Mouse (Mus musculus) embryonic facial prominence, embryonic 14.5 days (tissue): ENCODE measurements around the gene Fcor. TPM values are rescaled to one million over a fixed set of nuclear protein-coding genes. Genes with fewer than 3 reads are reported as not detected.

ENCODE experiments used
- ATAC-seq: fragments of 200-750 bp; cut with Nextera tagmentation; 2 replicates; pipeline ENCODE4 v1.8.0; 2017; ENCODE audit warnings: low read depth, moderate number of reproducible peaks, moderate TSS enrichment
- DNase-seq: peaks from one replicate; pipeline ENCODE4 v3.0.0-alpha.2; 2015; ENCODE audit warnings: low spot score
- H3K27ac ChIP-seq: fragments of 300-500 bp; sonication (generic); replicated peaks from 2 replicates; pipeline ENCODE4 v1.5.1; 2014; ENCODE audit warnings: low read depth, mild to moderate bottlenecking, low read length, moderate library complexity
- H3K27me3 ChIP-seq: fragments of 300-500 bp; sonication (generic); replicated peaks from 2 replicates; pipeline ENCODE4 v1.6.1; 2014; ENCODE audit warnings: low read length; ENCODE audit not compliant: control insufficient read depth, insufficient read depth
- H3K36me3 ChIP-seq: fragments of 300-500 bp; sonication (generic); 2 replicates; pipeline ENCODE4 v1.6.1; 2014; ENCODE audit warnings: low read length, mixed read lengths; ENCODE audit not compliant: control insufficient read depth, insufficient read depth
- H3K4me1 ChIP-seq: fragments of 300-500 bp; sonication (generic); 2 replicates; pipeline ENCODE4 v1.6.1; 2014; ENCODE audit warnings: antibody characterized with exemption, low read length; ENCODE audit not compliant: control insufficient read depth, insufficient read depth
- H3K4me2 ChIP-seq: fragments of 300-500 bp; sonication (generic); 2 replicates; pipeline ENCODE4 v1.6.1; 2014; ENCODE audit warnings: low read depth, mild to moderate bottlenecking, low read length, moderate library complexity, mixed read lengths
- H3K4me3 ChIP-seq: fragments of 300-500 bp; sonication (generic); 2 replicates; pipeline ENCODE4 v1.5.1; 2014; ENCODE audit warnings: low read depth, mild to moderate bottlenecking, low read length
- H3K9ac ChIP-seq: fragments of 300-500 bp; sonication (generic); 2 replicates; pipeline ENCODE4 v1.6.1; 2014; ENCODE audit warnings: low read depth, mild to moderate bottlenecking, low read length, moderate library complexity, mixed read lengths
- H3K9me3 ChIP-seq: fragments of 300-500 bp; sonication (generic); 2 replicates; pipeline ENCODE4 v1.6.1; 2016; ENCODE audit warnings: low read length; ENCODE audit not compliant: control insufficient read depth
- WGBS: fragments of 180-500 bp; shearing (Covaris S2); extraction: QIAGEN DNeasy Blood & Tissue Kit; methylation state at CpG from one replicate; pipeline ENCODE4 v1.1.7; 2014; 5-methylcytosine and 5-hydroxymethylcytosine counted together
- polyA plus RNA-seq: library from polyadenylated mRNA; unstranded; fragments of >200 nt; fragmentation: Nextera tagmentation; extraction: Ambion mirVana; gene quantifications from 2 replicates; pipeline ENCODE4 v1.2.1, GENCODE M21; 2014

Gene Fcor
- polyA plus RNA-seq, 1 experiment from 2014 or later, result 14.8 TPM

GRCm38 (mm10) chr8:3701491-3701890, 29.3 kb upstream of the Fcor start:
- DNase-seq (no peak), ATAC-seq (no peak)
- no peak overlapping the region for H3K4me2 ChIP-seq
- no peaks in the 10 kb centered on the region for H3K27me3 ChIP-seq
- H3K9me3 ChIP-seq, result no peaks in the 10 kb centered on the region
- no peak overlapping the region for H3K4me3 ChIP-seq
- 100% methylated on average over 1 of the region's 1 CpGs for WGBS
- H3K36me3 ChIP-seq, result no peaks in the 10 kb centered on the region
- H3K4me1 ChIP-seq, result no peaks in the 10 kb centered on the region
- H3K27ac ChIP-seq, result no peak overlapping the region
- no peak overlapping the region for H3K9ac ChIP-seq

DNA sequence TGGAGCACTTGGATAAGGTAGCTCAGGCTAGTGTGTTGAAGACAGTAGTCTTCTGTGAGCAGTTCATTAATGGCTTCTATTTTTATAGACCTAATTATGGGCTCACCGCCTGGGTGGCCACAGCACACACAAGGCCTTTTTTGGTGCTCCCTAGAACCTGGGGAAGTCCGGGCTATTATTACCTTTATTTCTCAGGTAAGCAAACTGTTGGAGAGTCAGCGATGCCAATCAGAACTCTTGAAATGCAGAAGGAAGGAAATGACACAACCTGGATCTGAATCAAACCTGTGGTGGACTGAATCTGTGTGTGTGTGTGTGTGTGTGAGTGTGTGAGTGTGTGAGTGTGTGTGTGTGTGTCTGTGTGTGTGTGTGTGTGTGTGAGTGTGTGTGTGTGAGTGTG, 22.0 kb upstream of the Fcor start, which contains the start of gene Fcer2a:
Fcer2a (minus strand) TSS at position 55 of the 400 bp plus-strand sequence.
- H3K9me3 ChIP-seq, result no peaks in the 10 kb centered on the region
- H3K27me3 ChIP-seq, result no peaks in the 10 kb centered on the region
- no peak within 1 kb of the TSS for H3K4me2 ChIP-seq
- no peak within 1 kb of the TSS for H3K27ac ChIP-seq
- H3K36me3 ChIP-seq, result no peaks in the 10 kb centered on the region
- DNase-seq (no peak), ATAC-seq (no peak)
- WGBS, result 84% methylated on average over 3 of the region's 3 CpGs
- no peaks in the 10 kb centered on the region for H3K4me1 ChIP-seq
- no peak within 1 kb of the TSS for H3K4me3 ChIP-seq
- no peak within 1 kb of the TSS for H3K9ac ChIP-seq

DNA sequence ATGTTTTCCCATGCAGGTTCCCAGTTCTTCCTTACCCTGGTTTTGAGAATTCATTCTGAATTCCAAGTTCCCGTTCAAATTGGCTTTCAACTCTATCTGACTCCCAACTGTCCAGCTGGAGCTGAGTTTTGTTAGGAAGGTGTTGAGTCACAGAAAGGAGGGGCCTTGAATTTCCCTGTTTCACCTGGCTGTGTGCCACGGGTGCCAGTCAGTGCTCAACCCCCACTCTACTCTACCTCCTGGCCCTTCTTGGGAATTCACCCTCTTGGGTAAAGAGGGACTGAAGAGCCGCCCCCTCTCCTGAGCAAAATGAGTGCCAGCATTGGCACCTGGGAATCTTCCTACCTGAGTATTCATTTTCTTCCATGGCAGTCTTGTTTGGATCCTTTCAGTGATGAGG, 18.6 kb upstream of the Fcor start:
- DNase-seq (no peak), ATAC-seq (no peak)
- no peak overlapping the region for H3K4me3 ChIP-seq
- no peak overlapping the region for H3K27ac ChIP-seq
- H3K4me1 ChIP-seq, result no peaks in the 10 kb centered on the region
- H3K9ac ChIP-seq, result no peak overlapping the region
- no peaks in the 10 kb centered on the region for H3K36me3 ChIP-seq
- H3K27me3 ChIP-seq, result no peaks in the 10 kb centered on the region
- no peak overlapping the region for H3K4me2 ChIP-seq
- H3K9me3 ChIP-seq, result no peaks in the 10 kb centered on the region
- WGBS, result 74% methylated on average over 3 of the region's 3 CpGs

DNA sequence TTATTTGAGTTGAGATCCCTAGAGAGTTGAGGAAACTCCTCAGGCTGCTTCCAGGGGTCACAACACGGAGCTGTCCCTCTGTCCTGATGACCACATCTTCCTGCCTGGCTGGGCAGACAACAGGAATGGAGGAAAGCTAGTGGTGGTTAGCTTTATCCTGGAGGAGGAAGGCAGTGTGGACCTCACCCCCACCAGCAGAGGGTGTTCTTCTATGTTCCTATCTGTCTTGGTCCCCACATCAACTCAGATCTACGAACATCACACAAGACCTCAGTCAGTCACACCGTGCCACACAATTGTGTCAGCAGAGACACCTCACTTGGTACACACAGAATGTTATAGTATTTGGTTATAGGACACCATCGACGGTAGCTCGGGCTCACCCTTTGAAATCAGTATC, 15.4 kb upstream of the Fcor start:
- Histone ChIP-seq H3K4me1 (no peaks in the 10 kb centered on the region), H3K9ac (no peak overlapping the region), H3K27ac (no peak overlapping the region), H3K9me3 (no peaks in the 10 kb centered on the region), H3K36me3 (no peaks in the 10 kb centered on the region), H3K27me3 (no peaks in the 10 kb centered on the region), H3K4me3 (no peak overlapping the region), H3K4me2 (no peak overlapping the region)
- 80% methylated on average over 6 of the region's 6 CpGs for WGBS
- no peak for ATAC-seq
- DNase-seq, result no peak

DNA sequence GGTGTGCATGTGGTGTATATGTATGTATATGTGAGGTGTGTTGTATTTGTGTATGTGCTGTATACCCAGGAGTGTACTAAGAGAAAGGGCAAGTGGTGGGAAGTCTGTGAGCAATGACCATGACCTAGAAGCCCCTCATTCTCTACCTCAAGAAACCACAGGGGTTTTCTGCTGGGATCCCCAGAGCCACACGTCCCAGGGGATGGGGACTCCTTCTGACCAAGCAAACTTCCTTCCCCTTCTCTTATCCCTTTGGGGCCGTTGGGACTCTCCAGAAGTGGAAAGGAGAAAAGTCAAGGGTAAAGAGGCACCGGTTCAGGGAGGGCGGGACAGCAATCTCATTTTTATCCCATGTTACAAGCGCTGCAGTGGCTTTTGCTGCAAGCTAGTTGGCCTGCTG, 13.3 kb upstream of the Fcor start:
- 71% methylated on average over 5 of the region's 5 CpGs for WGBS

GRCm38 (mm10) chr8:3684530-3684929, 12.4 kb upstream of the Fcor start:
- ATAC-seq, result no peak

More for the DNA sequence above, 13.3 kb upstream of the Fcor start:
- no peak overlapping the region for H3K27ac ChIP-seq
- no peaks in the 10 kb centered on the region for H3K27me3 ChIP-seq
- H3K9me3 ChIP-seq, result no peaks in the 10 kb centered on the region
- no peak overlapping the region for H3K9ac ChIP-seq
- DNase-seq, result no peak
- H3K4me3 ChIP-seq, result no peak overlapping the region
- no peak for ATAC-seq
- no peaks in the 10 kb centered on the region for H3K4me1 ChIP-seq
- no peak overlapping the region for H3K4me2 ChIP-seq
- peaks cover 15% of the 10 kb centered on the region for H3K36me3 ChIP-seq

DNA sequence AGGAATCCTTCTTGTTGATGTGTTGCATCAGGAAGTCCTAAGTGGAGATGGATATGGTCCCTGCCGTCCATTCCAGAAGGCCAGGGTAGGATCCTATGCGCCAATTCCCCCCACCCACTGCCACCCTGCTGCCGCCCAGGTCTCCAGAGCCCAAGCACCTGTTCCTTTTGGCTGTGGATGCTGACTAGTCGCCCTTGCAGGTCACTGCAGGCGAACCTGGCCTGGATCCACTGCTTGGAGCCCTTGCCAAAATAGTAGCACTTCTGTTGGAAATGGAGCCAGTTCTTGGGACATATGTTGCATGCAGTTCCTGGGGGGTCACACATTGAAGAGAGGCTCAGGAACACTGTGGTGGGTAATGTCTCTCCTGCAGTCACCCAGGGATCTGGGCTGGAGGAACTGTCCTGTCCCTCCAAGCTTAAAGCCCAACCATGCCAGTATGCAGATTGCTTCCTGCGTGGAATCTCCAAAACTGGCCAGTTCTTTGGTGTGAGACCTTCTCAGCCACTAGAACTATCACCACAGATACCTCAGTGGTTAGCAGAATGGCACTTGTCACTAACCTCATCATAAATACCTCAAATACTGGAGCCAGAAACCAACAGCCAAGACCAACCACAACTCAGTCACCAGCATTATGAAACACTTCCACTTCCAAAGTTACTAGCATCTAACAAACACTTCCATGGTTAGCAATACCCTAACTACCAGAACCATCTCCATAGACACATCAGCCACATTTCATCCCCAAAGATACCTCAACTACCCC, 11.4 kb upstream of the Fcor start:
- Histone ChIP-seq H3K4me1 (no peaks in the 10 kb centered on the region), H3K9me3 (no peaks in the 10 kb centered on the region), H3K9ac (no peak overlapping the region), H3K4me2 (no peak overlapping the region), H3K4me3 (no peak overlapping the region), H3K27me3 (no peaks in the 10 kb centered on the region), H3K27ac (no peak overlapping the region), H3K36me3 (peaks cover 32% of the 10 kb centered on the region)
- ATAC-seq (no peak), DNase-seq (no peak)
- 73% methylated on average over 5 of the region's 6 CpGs for WGBS

More at GRCm38 (mm10) chr8:3684530-3684929, 12.4 kb upstream of the Fcor start:
- Histone ChIP-seq H3K9me3 (no peaks in the 10 kb centered on the region), H3K9ac (no peak overlapping the region), H3K4me1 (no peaks in the 10 kb centered on the region), H3K27me3 (no peaks in the 10 kb centered on the region), H3K36me3 (peaks cover 24% of the 10 kb centered on the region), H3K27ac (no peak overlapping the region), H3K4me2 (no peak overlapping the region), H3K4me3 (no peak overlapping the region)
- DNase-seq, result no peak

DNA sequence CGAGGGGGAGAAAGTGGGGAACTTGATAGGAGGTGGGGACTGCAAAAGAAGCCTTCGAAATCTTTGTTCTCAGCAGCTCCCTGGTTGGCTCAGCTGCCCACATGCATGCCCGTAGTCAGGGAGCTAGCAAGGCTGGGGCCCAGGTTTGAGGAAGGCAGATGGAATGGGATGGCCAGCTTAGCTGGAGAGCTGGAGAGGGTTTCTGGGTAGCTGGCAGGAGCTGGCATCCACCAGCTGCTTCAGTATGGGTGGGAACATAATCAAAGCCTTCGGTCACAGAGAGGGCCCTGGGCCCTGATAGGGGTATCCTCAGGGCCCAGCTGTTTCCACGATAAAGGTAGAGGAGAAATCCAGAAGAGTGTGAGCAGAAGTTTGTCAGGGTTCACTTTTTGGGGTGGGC, 10.3 kb upstream of the Fcor start:
- Histone ChIP-seq H3K4me3 (no peak overlapping the region), H3K27me3 (no peaks in the 10 kb centered on the region), H3K4me2 (no peak overlapping the region), H3K4me1 (peaks cover 8% of the 10 kb centered on the region; the same call in 1 of the 2 replicates), H3K27ac (no peak overlapping the region), H3K36me3 (peaks cover 32% of the 10 kb centered on the region), H3K9me3 (no peaks in the 10 kb centered on the region), H3K9ac (no peak overlapping the region)
- 93% methylated on average over 5 of the region's 5 CpGs for WGBS
- no peak for ATAC-seq
- no peak for DNase-seq

DNA sequence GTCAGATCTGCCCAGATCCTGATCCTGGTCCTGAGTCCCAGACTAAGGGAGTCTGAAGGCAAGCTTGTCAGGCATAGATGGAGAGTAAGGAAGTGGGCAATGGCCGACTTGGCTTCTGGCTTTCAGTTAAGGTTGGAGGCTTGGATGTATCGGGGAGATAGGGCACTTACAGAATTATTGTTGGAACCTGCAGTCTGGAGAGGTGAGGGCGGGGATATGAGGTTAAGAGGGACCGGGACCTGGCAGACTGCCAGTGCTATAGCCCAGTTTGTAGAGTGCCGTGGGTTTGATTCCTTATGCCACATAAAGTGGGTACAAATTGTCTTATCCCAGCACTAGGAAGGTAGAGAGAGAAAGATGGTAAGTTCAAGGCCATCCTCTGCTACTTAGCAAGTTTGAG, 7.5 kb upstream of the Fcor start:
- Histone ChIP-seq H3K27ac (no peak overlapping the region), H3K4me2 (no peak overlapping the region), H3K9ac (no peak overlapping the region), H3K36me3 (peaks cover 32% of the 10 kb centered on the region), H3K9me3 (no peaks in the 10 kb centered on the region), H3K27me3 (no peaks in the 10 kb centered on the region), H3K4me3 (no peak overlapping the region), H3K4me1 (peaks cover 11% of the 10 kb centered on the region; the same call in 1 of the 2 replicates)
- DNase-seq (no peak), ATAC-seq (no peak)
- 88% methylated on average over 5 of the region's 5 CpGs for WGBS
